Mouse (Mus musculus) regulatory T cell (primary cell): ENCODE data around the gene Gpr173.

Experiments
- in situ Hi-C: fragments of 300-600 bp; cut with MboI, MseI; formaldehyde crosslinking; loops from one replicate; pipeline ENCODE4 v1.15.1; 2025; ENCODE audit warnings: high pct_unique_total_duplicates

Gpr173 gene

DNA sequence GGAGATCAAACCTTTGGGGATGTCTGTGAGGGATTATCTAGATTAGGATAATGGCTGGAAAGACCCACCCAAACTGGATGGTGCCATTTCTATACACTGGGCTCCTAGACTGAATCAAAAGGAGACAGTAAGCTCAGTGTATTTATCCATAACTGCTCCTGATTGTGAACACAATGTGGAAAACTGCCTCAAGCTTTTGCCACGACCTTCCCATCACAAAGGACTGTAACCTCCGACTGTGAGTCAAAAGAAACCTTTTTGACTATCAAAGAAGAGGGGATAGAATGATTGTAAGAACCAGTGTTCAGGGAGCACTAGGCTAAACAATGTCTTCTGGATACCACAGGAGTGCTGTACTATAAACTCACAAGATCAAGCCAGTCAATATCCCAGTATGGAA, 62.3 kb downstream of the Gpr173 start:
- in situ Hi-C loops: no loop called here
